Mouse (Mus musculus) E14TG2a.4 (cell line): ENCODE results near the gene Ints5.
"Not testable (repeated sequence)": the region's sequence is repeated elsewhere in the genome, so short reads cannot be mapped to it uniquely, and the experiment has no call there.

Experiments
- H3K27me3 ChIP-seq: 2 replicates; pipeline ENCODE4 v1.6.1; 2014; ENCODE audit warnings: low read length, control low read depth; ENCODE audit not compliant: insufficient read depth
- H3K36me3 ChIP-seq: 2 replicates; pipeline ENCODE4 v1.6.1; 2014; ENCODE audit warnings: low read length, control low read depth; ENCODE audit not compliant: insufficient read depth
- H3K4me1 ChIP-seq: replicated peaks from 2 replicates; pipeline ENCODE4 v1.6.1; 2014; ENCODE audit warnings: low read depth, low read length, control low read depth
- H3K4me3 ChIP-seq: replicated peaks from 2 replicates; pipeline ENCODE4 v1.5.1; 2014; ENCODE audit warnings: mild to moderate bottlenecking, low read length
- H3K9me3 ChIP-seq: 2 replicates; pipeline ENCODE4 v1.6.1; 2014; ENCODE audit warnings: low read length, control low read depth
- CTCF ChIP-seq: conservative IDR thresholded peaks from 2 replicates; pipeline ENCODE4 v1.5.1; 2014; ENCODE audit warnings: low read length
- NANOG ChIP-seq: IDR thresholded peaks from 2 replicates; pipeline ENCODE4 v1.6.1; 2014; ENCODE audit warnings: borderline replicate concordance, low read length, mixed read lengths
- POU5F1 ChIP-seq: IDR thresholded peaks from 2 replicates; pipeline ENCODE4 v1.6.1; 2014; ENCODE audit warnings: low read length, borderline replicate concordance

The Ints5 gene

DNA sequence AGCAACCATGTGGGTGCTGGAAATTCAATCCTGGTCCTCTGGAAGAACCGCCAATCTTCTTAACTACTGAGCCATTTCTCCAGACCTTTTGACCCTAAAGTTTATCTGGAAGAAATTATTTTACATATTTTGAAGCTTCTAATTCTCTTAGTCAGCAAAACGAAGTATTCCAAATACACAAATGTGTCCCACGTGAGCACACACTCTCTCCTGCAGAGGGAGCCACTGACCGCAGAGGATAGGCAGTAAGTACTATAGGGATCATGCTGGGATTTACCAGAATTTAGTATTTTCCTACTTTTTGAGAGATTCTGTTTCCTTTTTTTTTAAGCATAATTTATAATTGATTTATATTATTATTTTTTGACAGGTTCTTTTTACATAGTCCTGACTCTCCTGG, 35.1 kb upstream of the Ints5 start:
- TF ChIP-seq NANOG (no peak), CTCF (peak; percentile 79)
- no peak overlapping the region for H3K4me3 ChIP-seq
- peaks cover 1% of the 10 kb centered on the region for H3K4me1 ChIP-seq
- no peaks in the 10 kb centered on the region for H3K36me3 ChIP-seq
- H3K27me3 ChIP-seq = no peaks in the 10 kb centered on the region
- H3K9me3 ChIP-seq = no peaks in the 10 kb centered on the region

DNA sequence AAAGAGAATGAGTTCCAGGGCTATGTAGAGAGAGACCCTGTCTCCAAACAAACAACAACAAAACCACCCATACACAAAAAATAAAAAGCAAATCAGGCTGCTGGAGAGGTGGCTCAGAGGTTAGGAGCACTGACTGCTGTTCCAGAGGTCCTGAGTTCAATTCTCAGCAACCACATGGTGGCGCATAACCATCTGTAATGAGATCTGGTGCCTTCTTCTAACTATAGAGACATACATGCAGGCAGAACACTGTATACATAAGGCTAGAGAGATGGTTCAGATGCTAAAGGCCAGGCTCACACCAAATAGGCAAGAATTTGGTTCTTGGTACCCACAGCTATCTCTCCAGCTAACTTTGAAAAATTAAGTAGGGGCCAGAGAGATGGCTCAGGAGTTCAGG, 33.8 kb upstream of the Ints5 start:
- H3K4me1 ChIP-seq = no peaks in the 10 kb centered on the region
- H3K4me3 ChIP-seq = no peak overlapping the region
- H3K9me3 ChIP-seq = no peaks in the 10 kb centered on the region
- H3K36me3 ChIP-seq = no peaks in the 10 kb centered on the region
- H3K27me3 ChIP-seq = no peaks in the 10 kb centered on the region
- no peak for TF ChIP-seq NANOG
- TF ChIP-seq CTCF = peak; percentile 29

DNA sequence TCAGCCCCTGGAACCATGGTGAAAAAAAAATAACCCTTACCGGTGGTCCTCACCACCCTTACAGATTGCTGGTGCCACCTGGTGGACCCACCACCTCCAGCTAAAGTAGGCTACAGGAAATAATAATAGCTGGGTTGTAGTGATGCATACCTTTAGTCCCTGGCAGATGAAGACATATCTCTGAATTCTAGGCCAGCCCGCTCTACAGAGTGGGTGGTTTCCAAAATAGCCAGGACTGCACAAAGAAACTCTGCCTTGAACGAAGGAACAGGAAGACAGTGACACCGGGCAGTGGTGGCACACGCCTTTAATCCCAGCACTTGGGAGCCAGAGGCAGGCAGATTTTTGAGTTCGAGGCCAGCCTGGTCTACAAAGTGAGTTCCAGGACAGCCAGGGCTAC, 28.5 kb upstream of the Ints5 start:
- Histone ChIP-seq H3K36me3 (no peaks in the 10 kb centered on the region), H3K4me1 (peaks cover 4% of the 10 kb centered on the region; the same call in 1 of the 2 replicates), H3K4me3 (no peak overlapping the region), H3K9me3 (no peaks in the 10 kb centered on the region), H3K27me3 (no peaks in the 10 kb centered on the region)
- 0 out of 2 replicates have a peak, but pooled peaks have one; percentile 9 for TF ChIP-seq CTCF
- TF ChIP-seq NANOG = no peak
- no peak for TF ChIP-seq POU5F1

DNA sequence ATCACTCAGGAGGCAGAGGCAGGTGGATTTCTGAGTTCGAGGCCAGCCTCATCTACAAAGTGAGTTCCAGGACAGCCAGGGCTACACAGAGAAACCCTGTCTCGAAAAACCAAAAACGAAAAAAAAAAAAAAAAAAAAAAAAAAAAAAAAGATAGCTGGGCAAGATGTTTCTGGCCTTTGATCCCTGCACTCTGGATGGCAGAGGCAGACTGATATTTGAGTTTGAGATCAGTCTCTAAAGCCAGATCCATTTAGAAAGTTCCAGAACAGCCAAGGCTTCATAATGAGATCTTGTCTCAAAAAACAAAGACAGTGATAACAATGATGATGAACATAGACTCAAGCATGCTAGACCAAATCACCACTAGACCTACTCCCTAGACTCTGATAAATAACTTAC, 22.4 kb upstream of the Ints5 start:
- H3K9me3 ChIP-seq, H3K27me3 ChIP-seq: not testable (repeated sequence)
- Histone ChIP-seq H3K4me1 (peaks cover 45% of the 10 kb centered on the region), H3K36me3 (peaks cover 34% of the 10 kb centered on the region), H3K4me3 (peak overlapping the region; percentile 100)

DNA sequence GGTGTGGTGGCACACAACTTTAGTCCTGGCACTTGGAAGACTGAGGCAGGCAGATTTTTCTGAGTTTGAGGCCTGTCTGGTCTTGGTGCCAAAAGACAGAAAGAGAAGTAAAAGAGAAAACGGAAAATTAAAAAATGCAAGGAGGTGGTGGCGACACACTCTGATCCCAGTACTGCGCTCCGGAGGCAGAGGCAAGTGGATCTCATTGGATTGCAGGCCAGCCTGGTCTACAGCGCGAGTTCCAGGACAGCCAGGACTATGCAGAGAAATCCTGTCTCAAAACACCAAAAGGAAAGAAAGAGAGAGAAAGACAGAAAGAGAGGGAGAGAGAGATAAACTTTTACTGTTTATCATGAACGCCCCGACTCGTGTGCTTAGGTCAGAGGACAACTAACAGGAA, 22.0 kb upstream of the Ints5 start:
- TF ChIP-seq NANOG = no peak
- TF ChIP-seq POU5F1 = no peak
- no peak for TF ChIP-seq CTCF
- Histone ChIP-seq H3K9me3 (no peaks in the 10 kb centered on the region), H3K4me1 (peaks cover 46% of the 10 kb centered on the region), H3K36me3 (peaks cover 38% of the 10 kb centered on the region), H3K4me3 (peak overlapping the region; percentile 100), H3K27me3 (no peaks in the 10 kb centered on the region)

DNA sequence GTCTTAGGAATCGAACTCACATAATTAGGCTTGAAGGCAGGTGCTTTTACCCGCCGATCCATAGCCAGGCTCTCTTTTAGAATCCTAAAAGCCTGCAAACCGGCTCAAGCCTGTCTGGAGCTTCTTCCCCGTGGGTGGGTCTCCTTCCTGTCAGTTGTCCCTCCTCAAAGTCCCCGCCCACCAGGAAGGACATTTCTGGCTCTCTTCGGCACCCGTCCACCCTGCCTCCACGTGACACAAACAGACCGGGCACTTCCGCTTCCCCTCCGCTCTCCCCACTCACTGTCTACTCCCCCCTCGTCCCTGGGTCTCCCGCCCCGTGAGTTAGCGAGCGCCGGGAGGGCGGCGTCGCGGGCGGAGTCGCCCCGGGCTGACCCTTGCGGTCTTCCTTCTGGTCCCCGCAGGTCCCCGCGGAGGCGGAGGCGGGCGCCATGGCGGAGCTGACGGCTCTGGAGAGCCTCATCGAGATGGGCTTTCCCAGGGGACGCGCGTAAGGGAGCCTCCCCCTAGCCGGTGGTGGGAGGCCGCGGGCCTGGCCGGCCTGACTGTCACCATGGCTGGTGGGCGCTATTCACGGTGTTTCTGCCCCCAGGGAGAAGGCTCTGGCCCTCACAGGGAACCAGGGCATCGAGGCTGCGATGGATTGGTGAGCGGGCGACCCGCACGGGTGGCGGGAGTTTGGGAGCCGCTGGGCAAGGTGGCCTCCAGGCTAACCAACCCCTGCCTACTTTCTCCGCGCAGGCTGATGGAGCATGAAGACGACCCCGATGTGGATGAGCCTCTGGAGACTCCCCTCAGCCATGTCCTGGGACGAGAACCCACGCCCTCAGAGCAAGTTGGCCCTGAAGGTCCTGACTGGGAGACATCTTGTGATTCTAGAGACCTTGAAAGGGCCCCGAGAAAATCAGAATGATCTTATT, 21.3 kb upstream of the Ints5 start, which contains the start of gene Ubxn1:
Ubxn1 (plus strand) TSS at position 230 of the 920 bp plus-strand sequence.
- H3K9me3 ChIP-seq = no peaks in the 10 kb centered on the region
- peak within 1 kb of the TSS; percentile 100 for H3K4me3 ChIP-seq
- no peak for TF ChIP-seq CTCF
- H3K4me1 ChIP-seq = peaks cover 46% of the 10 kb centered on the region
- peaks cover 45% of the 10 kb centered on the region for H3K36me3 ChIP-seq
- H3K27me3 ChIP-seq = no peaks in the 10 kb centered on the region

DNA sequence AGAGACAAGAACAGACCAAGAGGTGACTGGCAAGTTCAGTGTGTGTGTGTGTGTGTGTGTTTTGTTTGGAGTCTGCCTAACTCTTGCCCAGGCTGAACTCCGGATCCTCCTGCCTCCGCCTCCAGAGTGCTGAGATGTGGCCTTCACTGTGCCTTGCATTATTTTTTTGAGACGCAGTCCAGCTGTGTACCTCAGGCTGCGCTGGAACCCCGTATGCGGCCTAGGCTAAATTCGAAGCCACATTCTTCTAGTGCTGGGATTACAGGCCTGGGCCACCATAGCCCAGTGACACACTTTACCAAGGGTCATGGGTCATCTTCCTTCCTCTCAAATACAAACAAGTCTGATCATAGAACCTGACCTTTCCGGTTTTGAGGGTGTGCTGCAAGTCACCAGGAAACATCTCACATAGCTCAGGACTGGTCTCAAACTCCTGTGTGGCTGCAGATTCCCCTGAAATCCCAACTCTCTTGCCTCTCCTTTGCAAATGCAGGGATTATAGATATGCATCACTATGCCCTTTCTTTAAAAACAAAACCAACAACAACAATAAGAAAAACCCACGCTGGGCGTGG, 20.5 kb upstream of the Ints5 start:
- Histone ChIP-seq H3K4me1 (peaks cover 46% of the 10 kb centered on the region), H3K27me3 (no peaks in the 10 kb centered on the region), H3K9me3 (no peaks in the 10 kb centered on the region), H3K4me3 (peak overlapping the region; percentile 100), H3K36me3 (peaks cover 53% of the 10 kb centered on the region)
- TF ChIP-seq POU5F1 (no peak), NANOG (no peak), CTCF (no peak)

DNA sequence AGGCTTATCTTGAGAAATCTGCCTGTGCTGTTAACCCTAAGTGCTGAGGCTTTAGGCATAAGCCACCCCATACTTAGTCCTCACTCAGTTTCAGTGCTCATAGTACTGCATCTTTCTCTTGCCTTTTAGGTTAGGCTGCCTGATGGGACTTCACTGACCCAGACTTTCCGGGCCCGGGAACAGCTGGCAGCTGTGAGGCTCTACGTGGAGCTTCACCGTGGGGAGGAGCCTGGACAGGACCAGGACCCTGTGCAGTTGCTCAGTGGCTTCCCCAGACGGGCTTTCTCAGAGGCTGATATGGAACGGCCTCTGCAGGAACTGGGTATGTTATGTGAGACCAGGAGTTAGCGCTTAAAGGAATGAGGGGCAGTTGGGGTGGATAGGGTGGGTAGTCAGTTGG, 17.8 kb upstream of the Ints5 start:
- Histone ChIP-seq H3K27me3 (no peaks in the 10 kb centered on the region), H3K4me1 (peaks cover 52% of the 10 kb centered on the region), H3K9me3 (no peaks in the 10 kb centered on the region), H3K4me3 (no peak overlapping the region), H3K36me3 (peaks cover 80% of the 10 kb centered on the region)
- no peak for TF ChIP-seq POU5F1
- TF ChIP-seq NANOG = no peak
- no peak for TF ChIP-seq CTCF
